Mouse (Mus musculus) E14TG2a.4 (cell line): ENCODE data around the gene Slc46a1.

Experiments
- CTCF ChIP-seq: conservative IDR thresholded peaks from 2 replicates; pipeline ENCODE4 v1.5.1; 2014; ENCODE audit warnings: low read length
- NANOG ChIP-seq: IDR thresholded peaks from 2 replicates; pipeline ENCODE4 v1.6.1; 2014; ENCODE audit warnings: borderline replicate concordance, low read length, mixed read lengths

GRCm38 (mm10) chr11:78425572-78425971, 39.9 kb upstream of the Slc46a1 start:
- TF ChIP-seq NANOG (no peak), CTCF (no peak)
